ENCODE assay signal across 9 mouse cellular contexts in genomic region chr1:162336640-162337039, GRCm38 (mm10).
DNase-seq lines count a peak whose midpoint lies in the region; ATAC-seq and TF ChIP-seq lines count a peak whose summit lies in the region.
"Had no signal": no experiment of that assay in that cellular context is flagged by ENCODE, and none has a peak within 500 bp of the region (broad histone marks: within the 10 kb centered on the region; RNA-seq: fewer than 3 reads in every experiment).

No protein-coding gene starts in this region.

- dilution Hi-C loops in CH12.LX (cut with MboI; ENCODE audit: extremely low pct_ligation_motif_present, extremely low pct_unique_long_range_greater_than_20kb, low sequenced_read_pairs) = no loop called here

- TF ChIP-seq POLR2A in CH12.LX (IDR thresholded peaks at IDR 0.05; ENCODE audit: low read depth, low read length) = no peak

- no peaks in the 10 kb centered on the region for H3K27me3 ChIP-seq in hindbrain, embryonic 11.5 days (ENCODE audit: control insufficient read depth, insufficient read depth, low read length)
- no peaks in the 10 kb centered on the region for H3K27me3 ChIP-seq in hindbrain, embryonic 10.5 days (ENCODE audit: insufficient read depth, poor library complexity, severe bottlenecking)
- no peaks in the 10 kb centered on the region for H3K27me3 ChIP-seq in CH12.LX (replicated peaks)
- H3K27me3 ChIP-seq in limb, embryonic 11.5 days (ENCODE audit: control insufficient read depth, insufficient read depth, low read length) = no peaks in the 10 kb centered on the region
- H3K27me3 ChIP-seq in stomach, postnatal 0 days (ENCODE audit: control insufficient read depth, insufficient read depth, low read length) = no peaks in the 10 kb centered on the region

- no peak overlapping the region for H3K9ac ChIP-seq in hindbrain, embryonic 11.5 days (ENCODE audit: low read depth, low read length)
- H3K9ac ChIP-seq in CH12.LX (ENCODE audit: insufficient read depth, low read depth) = no peak overlapping the region
- no peak overlapping the region for H3K9ac ChIP-seq in limb, embryonic 11.5 days (ENCODE audit: low read length)
- no peak overlapping the region for H3K9ac ChIP-seq in stomach, postnatal 0 days (ENCODE audit: low read length)

- no peak overlapping the region for H3K27ac ChIP-seq in hindbrain, embryonic 11.5 days (ENCODE audit: low read depth, low read length)
- H3K27ac ChIP-seq in hindbrain, embryonic 10.5 days = no peak overlapping the region
- H3K27ac ChIP-seq in CH12.LX (ENCODE audit: insufficient read depth, low read depth) = no peak overlapping the region
- H3K27ac ChIP-seq in limb, embryonic 11.5 days (replicated peaks; ENCODE audit: low read depth, low read length) = no peak overlapping the region; the same call in 1 of the 2 replicates
- H3K27ac ChIP-seq in stomach, postnatal 0 days (replicated peaks) = no peak overlapping the region
- H3K27ac ChIP-seq: macrophage had no signal

- ATAC-seq in hindbrain, embryonic 11.5 days (ENCODE audit: low FRiP score) = peak; percentile 57; the same call in 1 of the 2 replicates
- peak; percentile 35; the same call in 1 of the 2 replicates for ATAC-seq in limb, embryonic 11.5 days (ENCODE audit: insufficient number of reproducible peaks, low FRiP score, low TSS enrichment, low read depth)
- ATAC-seq in stomach, postnatal 0 days (ENCODE audit: low FRiP score, low TSS enrichment) = no peak
- ATAC-seq in monocyte, adult 5-6 weeks (replicated peaks; ENCODE audit: insufficient number of reproducible peaks, low FRiP score, low TSS enrichment, poor library complexity, severe bottlenecking) = no peak

- H3K9me3 ChIP-seq in hindbrain, embryonic 11.5 days (ENCODE audit: control insufficient read depth, low read length) = no peaks in the 10 kb centered on the region
- no peaks in the 10 kb centered on the region for H3K9me3 ChIP-seq in hindbrain, embryonic 10.5 days
- H3K9me3 ChIP-seq in CH12.LX (replicated peaks; ENCODE audit: low read length) = no peaks in the 10 kb centered on the region
- no peaks in the 10 kb centered on the region for H3K9me3 ChIP-seq in limb, embryonic 11.5 days (ENCODE audit: control insufficient read depth, low read length)
- H3K9me3 ChIP-seq in stomach, postnatal 0 days (ENCODE audit: control insufficient read depth, low read length) = no peaks in the 10 kb centered on the region

- TF ChIP-seq CTCF in CH12.LX (conservative IDR thresholded peaks at IDR 0.05 in 1 of 2, IDR thresholded peaks at IDR 0.05 in 1 of 2; ENCODE audit: low read depth in 2 of 2, low read length in 2 of 2) = peak; percentile 36 to 88; a peak in 3 of 4 replicates
- peak; percentile 90 for TF ChIP-seq CTCF in stomach, postnatal 0 days (IDR thresholded peaks at IDR 0.05; ENCODE audit: low read depth)

- no peaks in the 10 kb centered on the region for H3K79me2 ChIP-seq in CH12.LX (replicated peaks; ENCODE audit: control insufficient read depth, extremely low read depth, insufficient read depth, poor library complexity, severe bottlenecking)

- H3K4me2 ChIP-seq in hindbrain, embryonic 11.5 days (replicated peaks; ENCODE audit: low read depth, low read length) = no peak overlapping the region
- H3K4me2 ChIP-seq in CH12.LX (ENCODE audit: insufficient read depth, low read depth, poor library complexity, severe bottlenecking) = no peak overlapping the region
- no peak overlapping the region for H3K4me2 ChIP-seq in limb, embryonic 11.5 days (ENCODE audit: low read depth, severe bottlenecking)
- no peak overlapping the region for H3K4me2 ChIP-seq in stomach, postnatal 0 days (replicated peaks; ENCODE audit: low read depth)

- H3K36me3 ChIP-seq in hindbrain, embryonic 11.5 days (ENCODE audit: control insufficient read depth, insufficient read depth, low read length) = no peaks in the 10 kb centered on the region
- H3K36me3 ChIP-seq in hindbrain, embryonic 10.5 days = no peaks in the 10 kb centered on the region
- no peaks in the 10 kb centered on the region for H3K36me3 ChIP-seq in CH12.LX (replicated peaks in 1 of 2; ENCODE audit: control insufficient read depth in 1 of 2, insufficient read depth in 1 of 2, low read length in 1 of 2)
- no peaks in the 10 kb centered on the region for H3K36me3 ChIP-seq in limb, embryonic 11.5 days (ENCODE audit: control insufficient read depth, insufficient read depth, low read length)
- H3K36me3 ChIP-seq in stomach, postnatal 0 days (ENCODE audit: control insufficient read depth, insufficient read depth, low read length) = no peaks in the 10 kb centered on the region

- in situ Hi-C loops in CH12.LX (cut with MboI; ENCODE audit: low pct_ligation_motif_present, low pct_unique_long_range_greater_than_20kb, low sequenced_read_pairs) = no loop called here

- no peak for TF ChIP-seq EP300 in CH12.LX (IDR thresholded peaks at IDR 0.05; ENCODE audit: low read length)
- TF ChIP-seq EP300 in stomach, postnatal 0 days (optimal IDR thresholded peaks at IDR 0.05) = no peak

- no peak overlapping the region for H3K4me3 ChIP-seq in hindbrain, embryonic 11.5 days (ENCODE audit: low read depth, low read length)
- H3K4me3 ChIP-seq in hindbrain, embryonic 10.5 days = no peak overlapping the region
- no peak overlapping the region for H3K4me3 ChIP-seq in CH12.LX (replicated peaks in 1 of 3; ENCODE audit: low read depth in 2 of 3, low read length in 2 of 3, poor library complexity in 1 of 3)
- no peak overlapping the region for H3K4me3 ChIP-seq in limb, embryonic 11.5 days (ENCODE audit: low read depth, low read length)
- no peak overlapping the region for H3K4me3 ChIP-seq in stomach, postnatal 0 days (ENCODE audit: low read depth, low read length)

- peak; percentile 95 for TF ChIP-seq RAD21 in CH12.LX (IDR thresholded peaks at IDR 0.05; ENCODE audit: low read depth, low read length)

- 26% methylated on average over 1 of the region's 1 CpGs for WGBS in hindbrain, embryonic 11.5 days
- 17% methylated on average over 1 of the region's 1 CpGs for WGBS in hindbrain, embryonic 10.5 days
- WGBS in limb, embryonic 11.5 days = 21% methylated on average over 1 of the region's 1 CpGs
- WGBS in stomach, postnatal 0 days = 17% methylated on average over 1 of the region's 1 CpGs

- H3K4me1 ChIP-seq in hindbrain, embryonic 11.5 days (replicated peaks; ENCODE audit: control insufficient read depth, insufficient read depth, low read length) = no peaks in the 10 kb centered on the region
- no peaks in the 10 kb centered on the region for H3K4me1 ChIP-seq in hindbrain, embryonic 10.5 days (replicated peaks)
- no peaks in the 10 kb centered on the region for H3K4me1 ChIP-seq in CH12.LX (ENCODE audit: control insufficient read depth in 1 of 2, insufficient read depth in 2 of 2)
- no peaks in the 10 kb centered on the region for H3K4me1 ChIP-seq in limb, embryonic 11.5 days (ENCODE audit: control insufficient read depth, insufficient read depth, low read length)
- H3K4me1 ChIP-seq in stomach, postnatal 0 days (replicated peaks; ENCODE audit: control insufficient read depth, insufficient read depth) = no peaks in the 10 kb centered on the region

- peak; percentile 68 for DNase-seq in hindbrain, embryonic 11.5 days (ENCODE audit: low spot score)
- DNase-seq in hindbrain, embryonic 10.5 days (ENCODE audit: low spot score) = no peak
- peak; percentile 71 for DNase-seq in CH12.LX (ENCODE audit: extremely low read depth)
- DNase-seq in c-Kit-positive CD71-positive TER-119-positive erythroid progenitor cells, embryonic 14.5 days (ENCODE audit: low spot score) = peak; percentile 6
- peak; percentile 26 for DNase-seq in limb, embryonic 11.5 days (ENCODE audit: low spot score)
- DNase-seq in stomach, postnatal 0 days (ENCODE audit: low spot score) = no peak
- no peak for DNase-seq in urinary bladder, adult 18-20 months (ENCODE audit: low spot score in 2 of 2)

TF ChIP-seq in CH12.LX, 34 proteins besides CTCF, POLR2A, EP300 and RAD21:
- peak; percentile 81 for TF ChIP-seq SMC3 (IDR thresholded peaks at IDR 0.05; ENCODE audit: low read depth, low read length)
- TF ChIP-seq ZMIZ1 (IDR thresholded peaks at IDR 0.05; ENCODE audit: low read depth, low read length) = no peak
- TF ChIP-seq GABPA (IDR thresholded peaks at IDR 0.05; ENCODE audit: insufficient replicate concordance, low read depth, low read length) = no peak
- no peak for TF ChIP-seq CHD2 (IDR thresholded peaks at IDR 0.05; ENCODE audit: low read length)
- TF ChIP-seq UBTF (IDR thresholded peaks at IDR 0.05; ENCODE audit: low read depth, low read length) = no peak
- no peak for TF ChIP-seq MEF2A (IDR thresholded peaks at IDR 0.05; ENCODE audit: borderline replicate concordance, low read depth, low read length)
- TF ChIP-seq ZC3H11A (IDR thresholded peaks at IDR 0.05; ENCODE audit: low read depth, low read length) = peak; percentile 60
- no peak for TF ChIP-seq NRF1 (IDR thresholded peaks at IDR 0.05; ENCODE audit: low read depth, low read length)
- TF ChIP-seq HCFC1 (IDR thresholded peaks at IDR 0.05; ENCODE audit: low read depth, low read length) = no peak
- no peak for TF ChIP-seq E2F4 (IDR thresholded peaks at IDR 0.05; ENCODE audit: insufficient replicate concordance, low read depth, low read length)
- no peak for TF ChIP-seq KAT2A (IDR thresholded peaks at IDR 0.05; ENCODE audit: insufficient replicate concordance, low read length)
TF ChIP-seq in CH12.LX: peak in this region for 2.

Comparison
In these comparisons a context has a peak if more than half of its experiments do, and no peak if none do; other contexts are left out.
1. DNase-seq: peak in hindbrain, embryonic 11.5 days (single experiment), CH12.LX (single experiment), c-Kit-positive CD71-positive TER-119-positive erythroid progenitor cells, embryonic 14.5 days (single experiment) and limb, embryonic 11.5 days (single experiment); none in hindbrain, embryonic 10.5 days (single experiment), stomach, postnatal 0 days (single experiment) and urinary bladder, adult 18-20 months (0 of 2).
2. ATAC-seq: peak in hindbrain, embryonic 11.5 days (single experiment) and limb, embryonic 11.5 days (single experiment); none in stomach, postnatal 0 days (single experiment) and monocyte, adult 5-6 weeks (single experiment).